Mouse (Mus musculus) spleen, adult 10 weeks (tissue): ENCODE results near the gene Gm32717. TPM values are rescaled to one million over a fixed set of nuclear protein-coding genes. Genes with fewer than 3 reads are reported as not detected.

ENCODE experiments used
- polyA plus RNA-seq: library from polyadenylated mRNA; stranded (reverse); fragments of 350-450 nt; fragmentation: Illumina TruSeq; extraction: RNeasy Lipid Tissue Mini Kit (QIAGEN cat#74804); gene quantifications from one replicate; pipeline ENCODE4 v1.2.3, GENCODE M21; 2015; ENCODE audit warnings: low replicate concordance; ENCODE audit not compliant: insufficient read depth

The Gm32717 gene
- polyA plus RNA-seq, result not detected

GRCm38 (mm10) chr10:118240680-118241079, at the start of gene Gm32717:
TSS of gene Gm32717 (minus strand) at chr10:118240780.

GRCm38 (mm10) chr10:118258388-118258787, 17.8 kb upstream of the Gm32717 start, which contains the start of gene Gm32802:
TSS of gene Gm32802 (plus strand) at chr10:118258688.

GRCm38 (mm10) chr10:118204642-118205041, 35.9 kb downstream of the Gm32717 start, which contains the start of gene Il22:
TSS of gene Il22 (plus strand) at chr10:118204942.

Other genes starting within 250 kb of the Gm32717 start
- gene Mdm1, start 99.0 kb downstream of the Gm32717 start, polyA plus RNA-seq, result 11.2 TPM
- gene Il22, start 35.8 kb downstream of the Gm32717 start, polyA plus RNA-seq, result not detected
- not detected for gene Gm32802, start 17.9 kb upstream of the Gm32717 start, polyA plus RNA-seq
- gene Iltifb, start 54.3 kb upstream of the Gm32717 start, polyA plus RNA-seq, result not detected
- gene Gm9040, start 86.2 kb upstream of the Gm32717 start, polyA plus RNA-seq, result not detected
- gene Gm9044, start 91.6 kb upstream of the Gm32717 start, polyA plus RNA-seq, result not detected
- 0.14 TPM for gene Gm9045, start 97.1 kb upstream of the Gm32717 start, polyA plus RNA-seq
- not detected for gene Gm9046, start 102.5 kb upstream of the Gm32717 start, polyA plus RNA-seq
- gene Gm9048, start 107.9 kb upstream of the Gm32717 start, polyA plus RNA-seq, result not detected
- gene Gm9049, start 113.3 kb upstream of the Gm32717 start, polyA plus RNA-seq, result 0.14 TPM
- gene Ifng, start 200.3 kb upstream of the Gm32717 start, polyA plus RNA-seq, result 1.8 TPM